Mouse (Mus musculus) heart, postnatal 10 days (tissue): ENCODE results near the gene Sltm. TPM values are rescaled to one million over a fixed set of nuclear protein-coding genes. Genes with fewer than 3 reads are reported as not detected.

Source experiments
- total RNA-seq, 2 experiments: library from RNA; stranded (reverse); gene quantifications; 2 replicates each; pipeline ENCODE4 v1.2.3; 2021

The Sltm gene
- total RNA-seq, 2 experiments from 2014 or later: 30.7 to 30.8 TPM

Other genes starting within 250 kb of the Sltm start
- gene Ccnb2, start 121.2 kb upstream of the Sltm start, total RNA-seq: 10 to 100 TPM; 22.0 to 22.2 TPM
- gene Rnf111, start 39.0 kb upstream of the Sltm start, total RNA-seq: 10 to 100 TPM; 29.8 to 33.2 TPM
- gene Gm10642, start 113.5 kb downstream of the Sltm start, total RNA-seq: under 1 TPM; 0.74 to 0.93 TPM
- gene Mindy2, start 114.4 kb downstream of the Sltm start, total RNA-seq: 10 to 100 TPM; 31.5 to 32.6 TPM
- 10 to 100 TPM; 66.0 to 80.3 TPM for gene Adam10, start 136.2 kb downstream of the Sltm start, total RNA-seq